Mouse (Mus musculus) heart, postnatal 14 days (tissue): Measurements from ENCODE around the gene Gpc1. TPM values are rescaled to one million over a fixed set of nuclear protein-coding genes. Genes with fewer than 3 reads are reported as not detected.
A peak's percentile ranks its signal among the peaks of the same experiment; 100 is the strongest.

Source experiments
- DNase-seq, 2 experiments: peaks; one replicate each; pipeline ENCODE4 v3.0.0; 2021 to 2022
- intact Hi-C: fragments of 180-260 bp; cut with DNase I; formaldehyde crosslinking; loops from one replicate; pipeline ENCODE4 v1.15.1; 2025
- total RNA-seq, 2 experiments: library from RNA; stranded (reverse); gene quantifications; 2 replicates each; pipeline ENCODE4 v1.2.3; 2021

Gpc1 gene
- total RNA-seq, 2 experiments from 2014 or later = 222 to 238 TPM

DNA sequence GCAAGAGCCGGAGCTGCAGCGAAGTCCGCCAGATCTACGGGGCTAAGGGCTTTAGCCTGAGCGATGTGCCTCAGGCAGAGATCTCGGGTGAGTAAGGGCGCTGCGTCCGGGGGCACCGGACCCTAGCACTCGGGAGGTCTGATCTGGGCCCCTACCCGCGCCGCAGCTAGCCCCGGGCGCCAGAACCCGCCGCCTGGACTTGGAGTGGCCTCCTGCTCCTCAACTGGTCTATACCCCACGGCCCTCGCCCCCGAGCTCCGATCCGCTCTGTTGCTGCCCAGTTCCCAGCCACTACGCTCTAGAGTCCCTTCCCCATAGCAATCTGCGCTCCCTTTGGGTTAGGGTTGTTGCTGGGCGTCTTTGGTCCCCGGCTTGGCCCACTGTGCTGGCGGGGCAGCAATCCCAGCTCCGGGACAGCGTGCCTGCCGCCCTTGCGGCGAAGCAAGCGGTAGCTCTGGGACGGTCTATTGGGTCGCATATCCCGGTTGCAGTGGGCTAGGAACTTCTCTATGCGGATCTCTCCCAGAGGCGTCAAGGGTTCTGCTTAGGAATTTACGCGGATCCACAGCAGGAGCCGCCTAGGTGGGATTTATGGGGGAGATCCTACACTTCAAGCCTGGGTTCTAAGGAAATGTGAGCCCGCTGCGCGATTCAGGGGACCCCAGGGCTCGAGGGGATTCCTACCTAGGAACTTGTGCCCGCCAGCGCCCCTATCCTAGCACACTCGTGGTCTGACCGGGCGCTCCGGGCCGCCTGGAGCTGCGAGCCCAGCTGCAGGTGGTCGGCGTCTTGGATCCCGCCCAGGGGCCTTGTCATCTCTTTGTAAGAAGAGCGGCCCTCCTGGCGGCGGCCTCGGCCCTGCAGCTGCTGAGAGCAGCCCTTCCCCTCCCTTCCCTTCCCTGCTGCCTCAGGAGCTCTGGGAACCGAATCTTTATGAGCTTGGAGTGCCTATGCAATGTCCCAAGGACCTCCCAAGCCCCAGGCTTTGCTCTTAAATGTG, 866 bp downstream of the Gpc1 start:
- DNase-seq = peak; percentile 62 to 72
- intact Hi-C loops = loop anchor here (5.0 kb wide), 2 partner anchors 40 to 310 kb away; no protein-coding TSS in a partner anchor

DNA sequence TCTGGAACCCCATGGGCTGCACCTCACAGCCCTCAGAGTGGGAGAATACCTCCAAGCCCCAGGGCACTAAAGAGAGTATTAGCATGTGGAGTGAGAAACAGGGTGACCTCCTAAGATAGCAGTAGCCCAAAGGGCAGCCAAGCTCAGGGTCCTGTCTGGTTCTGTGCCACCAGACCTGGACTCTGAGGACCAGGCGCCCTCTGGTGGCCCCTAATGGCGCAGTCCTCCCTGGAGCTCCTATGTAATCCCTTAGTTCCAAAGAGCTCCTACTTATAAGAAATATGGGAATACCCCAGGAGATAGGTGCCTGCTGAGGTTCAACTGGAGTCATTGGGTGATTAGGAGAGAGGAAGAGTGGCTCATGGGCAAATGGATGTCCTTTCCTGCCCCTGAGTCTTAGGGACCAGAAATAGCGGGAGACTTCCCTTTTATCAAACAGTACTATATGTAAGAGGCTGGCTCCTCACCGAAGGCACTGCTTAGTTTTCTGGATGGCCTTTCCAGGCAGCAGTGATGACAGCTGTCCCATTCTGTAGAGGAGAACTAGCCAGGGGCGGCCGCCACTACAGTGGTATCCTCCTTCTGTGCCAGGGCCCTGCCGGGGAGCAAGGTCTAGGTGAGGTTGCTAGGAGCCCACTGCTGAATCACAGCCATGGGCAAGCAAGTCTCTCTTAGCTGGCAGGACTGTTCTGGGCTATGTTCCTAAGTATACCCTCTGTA, 2.7 kb downstream of the Gpc1 start:
- DNase-seq = peak; percentile 82 to 89
- intact Hi-C loops = loop anchor here (1.0 to 5.0 kb wide), 4 partner anchors 42 to 312 kb away; partner anchors contain the start of gene Otos

DNA sequence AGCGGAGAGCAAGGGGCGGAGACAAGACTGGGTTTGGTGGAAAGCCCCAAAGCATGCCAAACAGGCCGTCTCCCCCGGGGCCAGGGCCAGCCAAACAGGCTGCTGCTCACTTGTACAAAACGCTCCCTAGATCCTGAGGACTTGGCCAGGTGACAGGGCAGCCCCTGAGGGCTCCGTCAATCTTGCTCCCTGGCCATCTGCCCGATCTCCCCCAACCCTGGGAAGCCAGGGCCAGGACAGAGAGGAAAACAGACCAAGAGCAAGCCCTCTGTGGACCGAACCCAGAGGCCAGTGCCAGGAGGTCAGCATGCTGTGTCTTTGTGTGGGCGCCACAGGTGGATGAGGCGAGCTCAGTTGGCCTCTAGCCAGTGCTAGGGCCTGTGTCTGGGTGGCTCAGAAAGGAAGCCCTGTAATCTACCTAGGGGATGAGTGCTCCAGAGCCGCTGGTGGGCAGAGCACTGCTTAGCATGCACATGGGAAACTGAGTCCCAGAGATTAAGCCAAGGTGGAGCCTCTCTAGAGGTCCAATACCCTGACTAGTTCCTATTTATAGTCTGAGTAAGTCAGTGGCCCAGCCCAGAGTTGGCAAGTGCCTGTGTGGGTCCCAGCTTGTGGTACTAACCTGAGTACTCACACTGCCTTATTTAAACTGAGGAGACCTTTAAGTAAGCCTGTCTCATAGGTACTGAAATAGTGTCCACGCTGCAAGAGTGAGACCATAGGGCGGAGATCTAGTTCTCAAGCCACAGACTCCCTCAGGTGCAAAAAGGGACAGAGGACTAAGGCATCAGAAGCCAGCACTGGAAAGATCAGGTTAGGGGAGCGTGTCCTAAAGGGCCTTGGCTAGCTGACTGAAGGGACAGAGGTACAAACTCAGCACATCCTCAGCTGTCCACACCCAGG, 6.7 kb downstream of the Gpc1 start:
- intact Hi-C loops = no loop called here
- peak; percentile 31 to 47 for DNase-seq

DNA sequence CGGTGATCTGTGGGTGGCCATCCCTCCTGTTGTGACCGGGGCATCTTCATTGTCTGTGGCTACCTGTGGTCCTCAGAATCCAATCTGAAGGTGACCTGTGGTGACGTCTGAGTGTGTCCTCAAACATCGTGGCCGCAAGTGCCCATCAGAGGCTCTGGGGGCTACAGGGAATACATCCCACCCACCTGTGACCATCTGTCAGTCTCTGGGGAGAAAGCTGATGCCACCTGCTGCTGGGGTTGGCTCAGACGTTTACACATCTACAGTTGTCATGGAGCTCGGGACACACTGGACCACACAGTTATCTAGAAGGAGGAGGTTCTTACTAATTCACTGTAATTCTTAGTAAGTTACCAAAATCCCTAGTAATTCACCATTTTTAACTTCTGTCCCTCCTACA, 7.8 kb downstream of the Gpc1 start:
- intact Hi-C loops = no loop called here
- no peak for DNase-seq

DNA sequence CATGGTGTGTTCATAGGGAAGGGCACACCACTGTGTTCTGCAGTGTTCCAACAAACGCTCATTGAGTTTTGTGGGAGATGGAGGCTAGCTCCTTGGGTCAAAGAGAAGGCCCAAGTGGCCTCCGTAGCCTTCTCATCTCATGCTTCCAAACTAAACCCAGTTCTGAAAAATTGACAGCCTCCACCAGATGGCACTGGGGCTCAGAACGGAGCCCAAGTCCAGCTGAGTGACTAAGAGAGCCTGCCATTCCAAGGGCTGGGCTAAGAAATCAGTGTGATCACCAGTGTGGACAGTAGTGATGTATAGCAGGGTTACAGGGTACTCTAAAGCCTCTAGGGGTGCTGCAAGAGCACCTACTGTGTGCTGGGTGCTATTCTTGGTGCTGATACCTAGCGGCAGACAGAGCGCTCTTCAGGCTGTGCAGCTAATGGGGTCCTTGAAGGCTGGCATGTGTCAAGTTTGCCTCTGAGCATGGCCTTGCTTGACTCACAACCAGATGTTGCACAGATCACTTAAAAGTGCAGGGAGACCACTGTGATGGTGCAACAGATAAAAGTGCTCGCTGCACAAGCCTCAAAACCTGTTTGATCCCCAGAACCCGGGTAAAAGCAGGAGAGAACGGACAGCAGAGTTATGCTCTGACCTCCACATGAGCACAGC, 8.9 kb downstream of the Gpc1 start:
- intact Hi-C loops = no loop called here
- DNase-seq = no peak

DNA sequence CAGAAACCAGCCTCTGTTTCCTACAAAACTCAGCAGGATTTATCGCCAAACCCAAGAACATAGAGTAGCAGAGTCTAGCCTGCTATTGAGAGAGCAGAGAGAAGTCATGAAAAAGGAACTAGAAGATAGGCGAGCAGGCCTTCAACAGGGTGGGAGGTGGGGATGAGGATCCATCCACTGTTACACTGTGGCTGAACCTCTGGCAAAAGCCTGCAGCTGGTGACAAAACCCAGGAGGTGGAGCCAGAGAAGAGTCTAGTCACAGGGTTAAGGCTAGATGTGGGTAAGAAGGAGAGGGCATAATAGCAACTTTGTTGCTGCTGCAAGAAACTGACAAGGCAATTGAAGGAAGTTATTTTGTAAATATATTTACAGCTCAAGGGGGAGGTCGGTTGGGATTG, 10.0 kb downstream of the Gpc1 start:
- no peak for DNase-seq
- intact Hi-C loops = no loop called here

DNA sequence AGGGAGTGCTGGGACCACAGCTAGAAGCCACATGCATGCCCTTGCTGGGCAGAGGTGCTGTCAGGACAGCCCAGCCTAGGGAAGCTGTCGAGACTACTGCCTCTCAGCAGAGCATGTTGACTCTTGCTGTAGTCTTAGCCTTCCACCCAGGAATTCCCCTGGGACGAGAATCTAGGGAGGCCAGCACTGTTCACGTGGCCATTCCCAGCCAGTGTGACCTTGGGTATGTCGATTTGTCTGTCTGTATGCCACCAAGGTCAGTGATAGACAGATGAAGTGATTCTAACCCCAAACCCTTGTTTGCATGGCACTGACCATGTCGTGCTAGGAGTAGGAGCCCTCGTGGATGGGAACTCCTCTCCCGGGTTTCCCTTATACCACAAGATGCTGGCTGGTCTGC, 14.4 kb downstream of the Gpc1 start:
- DNase-seq = no peak
- intact Hi-C loops = no loop called here

DNA sequence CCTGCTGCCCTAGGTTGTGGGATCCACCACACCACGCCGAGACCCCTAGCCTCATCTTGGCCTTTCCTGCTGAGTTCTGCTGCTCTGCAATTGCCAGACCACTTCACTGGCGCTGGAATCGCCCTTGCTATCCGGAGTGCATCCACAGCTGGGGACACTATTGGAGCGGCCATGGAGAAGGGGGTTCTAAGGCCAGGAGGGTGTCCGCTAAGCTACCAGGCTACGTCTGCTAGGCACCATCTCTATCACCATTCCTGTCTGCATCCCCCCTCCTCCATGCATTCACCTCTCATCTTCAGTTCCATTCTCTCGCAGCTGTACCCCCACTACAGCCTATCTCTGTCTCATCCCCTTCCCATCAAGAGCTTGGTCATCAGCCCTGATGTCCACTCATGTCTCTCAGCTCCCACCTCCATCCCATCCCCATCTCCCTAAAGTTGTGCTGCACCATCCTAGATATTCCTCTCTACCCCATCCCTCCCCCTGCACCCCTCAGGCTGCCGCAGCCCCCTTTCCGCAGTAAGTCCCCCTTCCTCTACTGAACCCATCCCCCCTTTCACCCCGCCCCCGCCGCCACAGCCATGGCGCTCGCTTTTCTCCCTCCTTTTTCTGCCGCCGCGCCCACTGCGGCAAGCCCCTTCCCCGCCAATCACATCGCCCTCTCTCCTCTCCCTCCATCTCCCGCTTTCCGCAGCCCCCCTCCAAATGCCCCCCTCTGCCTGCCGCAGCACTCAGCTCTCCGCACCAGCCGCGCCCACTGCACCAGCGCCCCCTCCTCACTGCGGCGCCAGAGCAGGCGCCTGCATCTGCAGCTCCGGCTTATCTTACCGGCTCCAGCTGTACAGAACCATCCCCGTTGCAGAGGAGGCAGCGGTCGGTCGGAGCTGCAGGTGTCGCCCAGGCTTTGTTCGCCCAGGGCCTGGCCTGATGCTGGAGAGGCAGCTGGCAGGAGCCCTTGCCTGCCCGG, 16.7 kb downstream of the Gpc1 start:
- intact Hi-C loops = no loop called here
- DNase-seq = no peak

DNA sequence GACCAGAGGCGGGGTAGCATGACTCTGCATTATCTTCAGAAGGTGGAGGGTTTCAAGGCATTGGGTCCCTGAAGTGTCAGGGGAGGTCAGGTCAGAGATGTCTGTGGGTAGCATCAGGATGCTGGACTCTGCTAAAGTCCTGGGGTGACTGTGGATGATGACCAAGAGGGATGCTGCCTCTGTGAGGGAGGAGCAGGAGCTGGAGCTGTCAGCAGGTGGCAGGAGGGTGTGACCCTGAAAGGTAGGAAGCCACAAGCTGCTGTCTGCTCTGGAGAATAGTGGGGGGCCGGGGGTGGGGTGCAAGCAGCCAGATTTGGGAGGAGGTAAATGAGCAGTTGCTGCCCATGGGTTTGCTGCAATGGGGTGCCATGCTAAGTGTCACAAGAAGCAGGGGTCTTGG, 18.0 kb downstream of the Gpc1 start:
- intact Hi-C loops = no loop called here

DNA sequence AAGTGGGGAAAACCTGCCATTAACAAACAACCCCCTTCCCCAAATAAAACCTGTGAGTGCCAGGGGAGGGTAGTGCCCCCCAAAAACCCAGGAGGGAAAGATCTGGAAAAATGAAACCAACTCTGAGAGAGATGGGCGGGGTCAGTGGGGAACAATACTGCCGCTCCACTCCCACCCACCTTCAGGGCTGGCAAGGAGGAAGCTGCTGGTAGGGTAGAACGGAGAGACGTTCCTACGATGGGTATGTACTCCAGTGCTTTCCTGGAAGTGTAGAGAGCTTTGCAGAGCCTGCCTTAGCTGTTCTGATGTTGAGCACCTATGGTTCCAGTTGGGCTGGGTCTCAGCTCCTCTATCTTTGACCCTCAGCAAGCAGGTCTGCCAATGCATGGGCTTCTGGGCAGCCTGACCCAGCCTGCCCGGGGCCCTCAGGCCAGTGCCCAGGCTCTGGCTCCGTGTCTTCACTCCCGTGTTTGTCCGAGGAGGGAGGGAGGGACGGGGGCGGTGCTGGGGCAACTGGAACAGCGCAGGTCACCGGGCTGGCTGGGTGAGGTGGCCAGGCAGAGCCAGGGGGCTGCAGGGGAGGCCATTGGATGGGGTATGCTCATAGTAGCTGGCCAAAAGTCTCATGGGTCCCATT, 18.6 kb downstream of the Gpc1 start:
- no peak for DNase-seq
- intact Hi-C loops = no loop called here

More for the DNA sequence above, 18.0 kb downstream of the Gpc1 start:
- no peak for DNase-seq

DNA sequence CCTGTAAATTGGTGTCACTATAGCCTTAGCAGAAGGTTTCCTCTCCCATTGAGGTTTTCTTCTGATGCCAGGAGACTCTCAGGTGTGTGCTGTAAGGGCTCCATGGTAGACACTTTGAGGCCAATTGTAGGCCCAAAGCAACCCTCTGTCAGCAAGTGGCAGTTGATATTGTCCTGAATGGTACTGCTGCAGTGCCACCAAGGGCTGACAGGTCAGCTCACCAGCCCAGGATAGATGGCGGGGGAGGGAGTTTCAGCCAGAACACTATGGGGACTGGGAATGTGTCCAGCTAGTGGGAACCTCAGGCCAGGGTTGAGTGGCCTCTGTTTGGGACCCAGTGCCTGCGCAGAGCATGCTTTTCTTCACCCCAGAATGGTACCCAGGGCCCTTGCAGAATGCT, 21.0 kb downstream of the Gpc1 start:
- DNase-seq = no peak
- intact Hi-C loops = no loop called here

DNA sequence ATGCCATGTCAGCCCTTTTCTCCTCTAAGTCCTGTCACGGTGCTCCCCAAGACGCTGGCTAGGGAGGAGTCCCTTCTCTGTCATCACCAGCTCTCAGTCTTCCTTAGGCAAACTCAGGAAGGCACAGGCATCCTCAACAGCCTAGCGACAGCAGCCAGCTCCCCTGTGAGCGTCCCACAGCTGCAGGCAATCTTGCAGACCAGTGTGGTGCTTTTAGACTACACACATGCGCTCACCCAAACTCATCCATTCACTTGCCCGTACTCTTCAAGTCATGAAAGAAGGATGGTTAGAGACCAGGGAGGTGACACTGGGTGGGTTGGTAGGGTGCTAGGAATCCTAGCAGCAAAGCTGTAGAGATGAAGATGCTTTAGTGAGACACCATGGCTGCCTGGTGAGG, 30.1 kb downstream of the Gpc1 start:
- DNase-seq = no peak
- intact Hi-C loops = no loop called here

DNA sequence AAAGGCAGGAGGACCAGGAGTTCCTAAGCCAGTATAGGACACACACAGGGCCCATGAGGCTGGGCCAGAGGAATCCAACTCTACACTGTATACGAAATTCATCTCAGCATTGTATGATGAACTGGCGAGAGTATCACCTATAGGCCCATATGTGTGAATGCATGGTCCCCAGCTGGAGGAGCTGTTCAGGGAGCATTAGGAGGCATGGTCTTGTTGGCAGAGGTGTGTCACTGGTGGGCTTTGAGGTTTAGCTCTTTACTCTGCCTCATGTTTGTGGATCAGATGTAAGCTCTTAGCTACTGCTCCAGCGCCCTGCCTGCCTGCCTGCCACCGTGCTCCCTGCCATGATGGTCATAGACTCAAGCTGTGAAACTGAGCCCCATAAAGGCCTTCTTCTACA, 31.8 kb downstream of the Gpc1 start:
- DNase-seq = no peak
- intact Hi-C loops = no loop called here

DNA sequence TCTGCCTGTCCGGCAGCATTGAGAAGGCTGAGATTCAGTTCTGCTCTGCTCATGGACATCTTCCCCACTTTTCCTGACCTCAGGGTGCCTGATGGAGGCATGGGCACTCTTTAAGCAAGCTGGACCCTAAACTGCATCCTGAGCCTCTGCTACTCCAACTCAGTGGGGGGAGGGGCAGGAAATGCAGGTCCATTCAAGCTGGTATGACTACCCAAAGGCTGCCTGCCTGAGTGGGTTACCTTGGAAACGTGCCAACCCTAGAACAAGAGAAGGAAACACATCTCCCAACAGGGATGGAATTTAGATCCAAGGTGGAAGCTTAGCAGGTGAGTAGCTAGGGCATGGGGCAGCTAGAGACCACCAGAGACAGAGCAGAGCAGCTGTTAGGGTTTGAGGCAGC, 34.7 kb downstream of the Gpc1 start:
- no peak for DNase-seq
- intact Hi-C loops = no loop called here

DNA sequence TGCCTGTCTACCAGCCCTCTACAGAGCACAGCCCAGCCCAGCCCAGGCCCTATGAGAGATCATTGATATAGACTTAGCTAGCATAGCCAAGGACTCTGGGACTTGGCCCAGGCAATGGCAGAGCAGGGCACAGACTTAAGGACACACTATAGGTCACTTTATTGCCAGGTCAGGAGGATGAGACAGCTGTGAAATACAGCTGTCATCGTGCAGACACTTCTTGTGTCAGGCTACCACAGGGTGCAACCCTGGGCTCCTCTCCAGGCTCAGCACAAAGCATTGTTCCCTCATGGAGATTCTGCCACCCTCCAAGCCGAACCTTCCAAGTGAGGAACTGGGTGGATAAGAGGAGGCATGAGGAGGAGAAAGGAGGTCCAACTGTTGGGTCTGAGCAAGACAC, 38.5 kb downstream of the Gpc1 start:
- intact Hi-C loops = no loop called here

DNA sequence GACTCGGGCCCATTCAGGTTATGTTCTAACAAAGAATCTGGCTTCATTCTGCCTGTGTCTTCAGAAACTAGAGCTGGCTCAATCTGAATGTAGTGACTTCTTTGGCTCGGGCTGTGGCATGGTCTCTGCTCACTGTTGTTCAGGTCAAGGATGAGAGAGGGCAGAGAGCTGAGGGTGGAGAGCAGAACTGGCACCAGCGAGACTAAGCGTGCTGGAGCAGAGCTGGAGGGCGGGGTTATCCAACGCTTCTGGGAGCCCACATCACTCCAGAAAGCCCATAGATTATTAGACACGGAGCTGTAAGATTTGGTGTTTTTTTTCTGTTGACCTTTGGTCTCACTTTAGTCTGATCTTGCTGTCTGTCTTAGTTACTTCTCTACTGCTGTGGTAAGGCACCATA, 41.2 kb downstream of the Gpc1 start:
- intact Hi-C loops = no loop called here
- DNase-seq = no peak

More for the DNA sequence above, 38.5 kb downstream of the Gpc1 start:
- no peak for DNase-seq

DNA sequence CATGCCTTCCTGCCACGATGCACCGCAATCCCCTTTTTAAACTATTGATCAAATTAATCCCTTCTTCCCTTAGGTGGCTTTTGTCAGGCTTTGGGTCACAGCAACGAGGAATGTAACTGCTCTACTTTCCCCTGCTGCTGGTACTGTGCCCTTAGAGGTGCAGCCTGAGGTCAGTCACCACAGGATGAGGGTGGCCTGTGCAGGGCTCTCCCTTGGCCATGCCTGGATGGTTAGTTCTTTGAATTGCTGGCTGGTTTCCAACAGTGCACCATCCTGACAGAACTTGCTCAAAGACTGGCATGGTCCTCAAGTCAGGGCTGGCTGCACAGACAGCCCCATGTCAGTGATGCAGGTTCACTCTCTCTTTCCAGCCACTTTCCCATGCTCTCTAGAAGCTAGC, 42.6 kb downstream of the Gpc1 start:
- DNase-seq = no peak
- intact Hi-C loops = no loop called here

DNA sequence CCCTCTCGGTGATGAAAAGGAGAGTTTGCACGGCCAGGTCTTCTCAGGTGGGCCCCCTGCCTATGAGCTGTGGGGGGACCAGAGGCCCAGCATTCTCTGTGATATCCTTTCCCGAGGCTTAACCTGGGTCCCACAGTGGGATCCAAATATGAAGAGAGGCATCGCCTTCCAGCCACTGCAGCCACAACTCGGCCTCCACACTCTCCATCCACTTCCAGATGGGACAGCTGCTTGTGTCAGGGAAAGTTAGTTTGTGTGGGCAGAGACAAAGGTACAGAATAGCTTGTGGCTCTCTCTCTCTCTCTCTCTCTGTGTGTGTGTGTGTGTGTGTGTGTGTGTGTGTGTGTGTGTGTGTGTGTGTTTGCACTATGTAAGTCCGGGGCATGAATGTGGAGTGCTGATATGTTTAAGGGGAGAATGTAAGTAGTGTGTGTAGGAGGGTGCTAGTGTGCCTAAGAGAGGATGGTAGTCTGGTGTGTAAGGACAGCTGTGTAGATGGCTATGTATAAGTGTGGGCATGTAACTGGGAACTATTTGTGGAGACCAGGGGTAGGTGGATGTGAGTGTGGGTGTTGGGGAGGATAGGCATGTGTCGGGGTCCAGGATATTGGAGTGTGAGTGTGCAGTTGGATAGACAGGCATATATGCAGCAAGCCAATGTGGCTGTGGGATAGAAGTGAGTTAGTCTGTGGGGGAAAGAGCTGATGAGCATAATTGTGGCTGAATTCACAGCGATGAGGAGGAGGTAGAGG, 44.1 kb downstream of the Gpc1 start:
- no peak for DNase-seq

More for the DNA sequence above, 44.1 kb downstream of the Gpc1 start:
- intact Hi-C loops = no loop called here
